Mouse (Mus musculus) megakaryocyte, adult 5-6 weeks (primary cell): Measurements from ENCODE around the gene Hoxa5. TPM values are rescaled to one million over a fixed set of nuclear protein-coding genes. Genes with fewer than 3 reads are reported as not detected.
A peak's percentile ranks its signal among the peaks of the same experiment; 100 is the strongest.

Source experiments
- ATAC-seq: 2 replicates; pipeline ENCODE4 v1.8.0; 2016; ENCODE audit warnings: mild to moderate bottlenecking, inconsistent platforms; ENCODE audit not compliant: poor library complexity, severe bottlenecking
- total RNA-seq, 2 experiments: library from RNA; stranded (forward) in 1 of 2; stranded (reverse) in 1 of 2; fragments of 153-499, 151-499 nt in 1 of 2; fragments of 221-1000, 200-1000 nt in 1 of 2; gene quantifications; 2 replicates each; pipeline versions ENCODE4 v1.2.3 to v1.2.4; 2015 to 2017

Gene Hoxa5
- total RNA-seq, 2 experiments from 2014 or later, result 0.13 to 0.18 TPM

DNA sequence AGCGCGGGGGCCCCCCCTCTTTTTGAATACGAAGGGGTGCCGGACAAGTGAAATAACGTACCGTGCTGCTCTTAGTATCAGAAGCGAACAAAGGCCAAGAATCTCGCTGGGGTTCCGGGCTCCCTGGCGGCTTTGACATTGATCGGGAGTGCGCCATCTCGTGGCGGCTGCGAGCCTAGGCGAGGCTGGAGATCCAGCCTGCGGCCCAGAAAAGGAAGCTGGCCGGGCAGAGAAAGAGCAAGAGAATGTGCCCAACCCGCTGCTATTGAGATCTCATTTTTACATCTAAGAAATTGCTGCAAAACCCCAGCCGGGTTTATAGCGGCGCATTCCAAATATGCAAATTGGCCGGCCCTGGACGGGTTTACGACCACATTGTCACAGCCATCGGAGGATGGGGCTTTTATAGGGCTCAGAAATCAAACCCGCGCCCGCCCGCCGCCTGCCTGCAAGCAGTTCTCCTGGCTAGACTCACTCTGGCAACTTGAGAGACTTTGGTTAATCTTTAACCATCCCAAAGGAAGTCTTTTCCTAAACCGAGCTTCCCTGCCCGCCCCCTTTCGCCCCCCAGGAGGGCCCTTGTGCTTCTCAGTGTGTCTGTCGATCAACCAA lies 36.1 kb upstream of the Hoxa5 start, which contains the start of gene Hoxa10:
Gene Hoxa10 (minus strand): TSS at position 466 of the 612 bp plus-strand sequence.
- peak; percentile 96 for ATAC-seq

DNA sequence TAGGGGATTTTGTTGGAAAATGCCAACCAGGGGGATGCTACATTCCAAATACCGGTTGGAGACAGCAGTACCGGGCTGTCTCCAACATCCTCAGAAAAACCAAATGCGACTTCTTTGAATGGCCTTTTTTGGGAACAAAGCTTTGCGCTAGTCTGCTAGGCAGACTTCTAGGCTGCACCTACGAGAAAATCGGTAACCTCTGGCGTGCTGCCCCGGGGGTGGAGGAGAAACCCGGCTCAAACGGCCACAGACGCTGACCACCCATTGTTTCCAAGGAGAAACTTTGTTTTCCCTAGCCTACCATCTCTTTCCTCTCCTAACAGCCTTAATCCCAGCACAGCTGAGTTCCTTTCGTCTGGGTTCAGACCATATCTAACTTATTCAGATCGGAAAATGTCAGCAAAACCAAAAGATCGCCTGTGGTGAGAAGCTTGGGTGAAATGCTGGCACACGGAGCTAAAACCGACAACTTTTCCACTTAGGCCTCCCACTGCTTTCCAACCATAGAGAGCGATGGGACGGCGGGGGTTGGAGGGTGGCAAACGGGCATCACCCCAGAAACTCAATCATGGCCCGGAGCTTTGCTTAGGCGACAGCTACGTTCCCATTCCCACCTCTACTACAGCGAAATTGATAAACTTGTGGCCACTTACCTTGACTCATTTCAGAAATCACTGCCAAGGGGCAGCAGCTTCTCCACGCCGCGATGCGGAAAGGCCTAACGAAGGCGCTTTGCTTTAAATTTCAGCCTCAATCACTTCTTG lies 35.4 kb upstream of the Hoxa5 start:
- no peak for ATAC-seq

DNA sequence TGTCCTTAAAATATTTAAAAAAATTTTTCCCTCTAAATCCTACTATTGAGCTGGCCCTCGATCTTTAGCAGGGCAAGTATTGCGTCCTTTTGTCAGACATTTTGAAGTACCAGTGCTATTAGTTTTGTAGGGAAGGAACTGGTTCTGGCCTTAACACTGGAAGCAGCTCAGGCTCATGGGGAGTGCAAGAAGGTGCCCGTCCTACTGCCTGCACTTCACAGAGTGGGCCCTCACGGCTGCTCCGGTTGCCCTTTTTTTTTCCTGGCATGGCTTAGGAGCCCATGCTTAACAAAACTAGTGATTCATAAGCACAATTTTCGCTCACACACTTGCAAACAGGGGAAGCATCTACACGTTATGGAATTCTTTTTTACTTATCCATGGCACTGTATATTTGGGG lies 34.6 kb upstream of the Hoxa5 start:
- ATAC-seq, result no peak

DNA sequence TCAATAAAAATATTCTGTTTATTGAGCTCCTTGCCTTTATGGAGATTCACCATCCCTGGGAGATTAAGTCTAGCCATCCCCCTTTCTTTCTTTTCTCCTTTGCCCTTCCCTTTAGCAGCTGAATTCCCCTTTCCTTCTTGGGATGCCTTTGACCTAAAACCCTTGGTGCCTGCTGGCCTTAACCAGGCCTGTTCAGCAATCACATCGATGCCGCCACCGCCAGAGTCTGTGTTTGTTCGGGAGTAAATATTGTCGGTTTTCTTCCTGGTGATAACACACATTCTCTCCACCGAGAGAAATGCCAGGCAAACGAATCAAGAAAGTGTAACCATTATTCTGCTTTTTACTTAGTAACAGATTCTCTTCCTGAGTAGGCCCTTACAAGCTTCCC lies 33.8 kb upstream of the Hoxa5 start:
- no peak for ATAC-seq

DNA sequence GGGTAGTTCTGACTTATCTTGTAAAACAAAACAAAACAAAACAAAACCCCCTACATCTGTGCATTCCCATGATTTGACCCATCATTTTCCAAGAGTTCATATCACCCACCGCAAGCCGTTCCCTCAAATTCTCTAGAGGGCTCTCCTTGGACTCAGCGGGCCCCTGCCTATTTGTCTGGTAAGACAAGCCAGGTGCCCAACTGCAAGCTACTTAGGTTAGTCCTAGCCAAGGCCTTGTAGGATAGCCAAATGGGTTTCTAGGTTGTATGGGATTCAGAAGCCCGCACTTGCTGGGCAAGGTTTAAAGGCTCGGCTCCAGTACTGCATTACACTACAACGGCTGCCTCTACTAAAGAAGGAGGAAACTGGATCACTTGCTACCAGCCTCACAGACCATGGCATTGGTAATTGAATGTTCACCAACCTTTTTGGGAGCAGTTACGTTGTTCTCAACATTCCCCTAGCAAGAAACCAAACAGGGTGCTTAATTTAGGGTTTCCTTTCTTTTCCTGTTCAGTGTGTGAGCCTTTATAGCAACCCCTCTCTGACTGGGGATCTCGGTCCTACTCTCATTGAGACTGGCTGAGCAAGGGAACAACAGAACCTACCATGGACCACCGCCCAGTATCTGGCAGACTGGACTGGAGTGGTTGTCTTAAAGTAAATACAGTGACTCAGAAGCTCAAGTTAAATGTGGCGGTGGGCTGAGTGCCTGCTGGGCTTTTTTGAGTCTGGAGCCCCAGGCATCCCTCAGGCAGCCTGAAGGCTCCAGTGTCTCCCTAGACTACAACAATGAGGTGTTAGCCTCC lies 33.2 kb upstream of the Hoxa5 start:
- no peak for ATAC-seq

DNA sequence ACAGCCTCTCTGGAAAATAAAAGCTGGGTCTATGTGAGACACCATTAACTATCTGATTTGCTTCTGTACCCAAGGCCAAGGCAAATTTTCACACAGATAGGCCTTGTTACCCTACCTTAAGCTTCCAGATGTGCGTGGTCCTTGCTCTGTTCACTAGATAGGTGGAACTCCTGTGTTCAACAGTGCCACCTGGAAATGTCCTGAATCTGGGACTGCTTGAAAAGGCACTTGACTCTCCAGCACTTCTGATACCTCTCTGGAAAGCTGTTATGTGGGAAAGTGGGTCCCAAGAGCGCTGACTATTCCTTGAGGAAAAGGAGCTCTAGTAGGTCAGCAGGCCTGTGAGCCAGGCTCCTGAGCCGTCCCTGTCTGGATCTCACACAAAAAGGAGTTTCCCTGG lies 32.4 kb upstream of the Hoxa5 start:
- no peak for ATAC-seq

DNA sequence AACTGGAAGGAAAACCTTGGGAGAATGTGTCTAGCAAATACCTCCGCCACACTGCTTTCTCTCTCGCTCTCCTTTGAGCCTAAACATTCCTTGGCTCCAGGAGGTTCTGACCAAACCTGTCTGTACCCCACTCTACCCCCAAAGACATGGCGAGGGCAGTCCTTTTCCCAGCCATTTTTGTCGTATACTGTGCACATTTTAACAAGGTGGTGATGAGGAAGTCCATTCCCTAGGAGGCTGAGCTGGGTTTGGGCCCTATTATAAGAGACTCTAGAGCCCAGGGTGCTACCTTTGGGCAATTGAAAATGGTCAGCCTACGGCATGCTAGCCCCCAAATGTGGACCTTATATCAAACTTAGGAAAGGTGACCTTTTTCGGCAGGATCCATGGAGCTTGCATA lies 31.5 kb upstream of the Hoxa5 start:
- no peak for ATAC-seq

DNA sequence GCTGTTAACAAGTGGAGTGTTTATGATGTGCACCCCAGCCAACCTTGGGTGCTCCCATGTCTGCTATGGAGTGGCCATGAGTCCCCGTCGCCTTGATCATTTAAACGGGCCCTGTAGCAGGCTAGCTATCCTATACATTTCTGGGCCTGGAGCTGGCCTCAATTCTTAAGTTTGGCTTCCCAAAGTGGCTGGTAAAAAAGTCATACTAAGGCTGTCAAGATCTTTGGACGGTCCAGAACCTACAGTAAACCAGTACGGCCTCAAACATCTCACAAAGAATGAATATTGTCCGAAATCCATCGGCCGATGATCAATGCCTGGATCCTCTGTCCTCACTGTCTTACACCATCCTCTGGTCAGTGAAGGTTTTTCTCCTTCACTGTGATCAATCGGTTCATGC lies 30.9 kb upstream of the Hoxa5 start:
- no peak for ATAC-seq

DNA sequence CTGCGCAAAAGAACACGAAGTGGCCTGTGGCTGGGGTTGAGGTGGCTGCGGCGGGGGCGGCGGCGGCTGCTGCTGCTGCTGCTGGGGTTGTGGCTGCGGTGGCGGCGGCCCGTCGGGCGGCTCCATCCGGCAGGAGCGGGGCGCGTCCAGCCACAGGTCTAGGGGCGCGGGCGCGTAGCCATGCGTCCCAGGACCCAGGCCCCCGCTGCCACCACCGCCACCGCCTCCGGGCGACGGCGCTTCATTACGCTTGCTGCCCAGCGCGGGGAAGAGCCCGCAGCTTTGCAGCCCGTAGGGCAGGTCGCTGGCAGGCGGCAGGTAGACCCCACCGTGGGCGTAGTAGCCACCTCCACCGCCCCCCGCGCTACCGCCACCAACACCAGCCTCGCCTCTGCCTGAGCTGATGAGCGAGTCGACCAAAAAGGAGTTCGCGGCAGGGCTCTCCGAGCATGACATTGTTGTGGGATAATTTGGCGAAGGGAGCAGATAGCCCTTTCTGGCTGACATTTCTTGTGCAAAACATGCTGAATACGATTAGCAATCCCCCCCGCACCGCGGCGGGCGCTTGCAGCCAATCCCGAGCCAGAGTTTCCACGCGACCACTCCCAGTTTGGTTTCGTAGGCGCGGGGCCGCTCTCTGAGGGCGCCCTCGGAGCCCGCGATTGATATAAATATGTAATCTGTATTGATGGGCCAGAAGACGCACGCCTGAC lies 30.2 kb upstream of the Hoxa5 start:
- no peak for ATAC-seq

DNA sequence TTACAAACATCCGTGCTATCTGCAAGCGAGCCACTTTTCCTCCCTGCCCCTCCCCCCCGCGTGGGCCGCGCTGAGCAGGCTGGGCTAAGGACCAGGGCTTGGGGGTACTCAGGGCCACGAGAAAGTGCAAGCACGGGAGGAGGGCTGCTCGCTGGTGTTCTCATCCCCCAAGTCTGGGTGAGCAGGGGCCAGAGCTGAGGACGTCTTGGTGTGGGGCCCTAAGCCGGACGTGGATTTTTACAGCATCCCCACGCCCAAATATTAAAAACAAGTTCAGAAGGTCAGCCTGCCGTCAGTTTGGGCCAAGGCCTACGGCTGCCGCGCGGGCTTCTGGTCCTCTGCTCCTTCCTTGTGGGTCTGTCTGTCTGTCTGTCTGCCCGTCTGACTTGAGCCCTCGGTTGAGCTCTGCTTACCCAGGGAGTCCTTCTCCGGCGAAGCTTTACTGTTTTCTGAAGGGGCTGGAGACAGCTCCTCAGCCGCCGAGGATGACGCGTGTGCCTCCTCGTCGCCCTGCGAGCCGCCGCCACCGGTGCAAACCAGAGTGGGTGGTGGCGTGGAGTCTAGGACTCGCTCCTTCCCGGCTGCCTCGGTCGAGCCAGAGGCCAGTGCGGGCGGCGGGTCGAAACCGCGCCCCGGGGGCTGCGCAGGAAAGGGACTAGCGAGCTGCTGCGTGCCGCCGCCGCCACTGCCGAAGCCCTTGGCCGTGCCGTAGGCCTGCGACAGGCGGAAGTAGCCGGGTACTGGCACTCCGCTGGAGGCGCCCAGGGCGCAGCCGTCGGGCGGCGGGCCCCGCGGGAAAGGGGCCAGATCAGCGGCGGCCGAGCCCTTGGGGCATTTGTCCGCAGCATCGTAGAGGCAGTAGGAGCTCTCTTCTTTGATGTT lies 29.4 kb upstream of the Hoxa5 start:
- peak; percentile 39; the same call in 1 of the 2 replicates for ATAC-seq

DNA sequence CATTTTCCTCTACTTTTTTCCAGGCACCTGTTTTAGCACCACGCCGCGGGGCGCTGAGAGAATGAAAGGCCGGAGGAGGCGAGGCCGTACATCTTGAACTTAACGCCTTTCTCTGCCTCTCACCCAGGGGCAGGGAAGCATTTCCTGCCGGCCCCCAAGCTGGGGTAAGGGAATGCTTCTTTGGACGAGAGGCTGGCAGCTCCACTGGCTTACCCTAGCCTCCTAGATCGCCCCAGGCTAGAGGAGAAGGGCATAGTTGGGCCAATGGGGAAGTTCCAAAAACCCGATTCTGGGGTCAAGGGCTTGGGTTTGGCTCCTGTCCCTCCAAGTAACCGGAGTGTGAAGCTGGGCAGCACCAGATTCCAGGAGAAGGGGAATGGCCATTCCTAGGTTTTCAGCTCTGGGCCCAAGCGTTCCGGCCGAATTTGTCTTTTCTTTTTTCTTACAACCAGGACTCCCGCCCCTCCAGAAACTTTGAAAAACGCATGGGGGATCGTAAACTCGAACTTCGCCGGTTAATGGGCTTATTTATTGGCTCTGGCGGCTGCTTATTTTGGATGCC lies 28.7 kb upstream of the Hoxa5 start:
- no peak for ATAC-seq

DNA sequence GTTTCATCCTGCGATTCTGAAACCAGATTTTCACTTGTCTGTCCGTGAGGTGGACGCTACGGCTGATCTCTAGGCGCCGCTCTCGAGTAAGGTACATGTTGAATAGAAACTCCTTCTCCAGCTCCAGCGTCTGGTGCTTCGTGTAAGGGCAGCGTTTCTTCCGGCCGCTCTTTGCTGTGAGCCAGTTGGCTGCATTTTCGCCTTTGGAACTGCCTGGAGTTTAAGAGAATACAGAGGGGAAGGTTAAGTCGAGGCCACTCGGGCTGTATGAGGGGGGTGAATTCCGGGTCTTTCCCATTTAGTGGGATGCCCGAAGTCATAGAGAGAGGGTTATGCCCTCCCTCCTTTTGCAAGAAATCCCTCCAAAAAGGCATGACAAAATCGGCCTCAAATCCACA lies 28.2 kb upstream of the Hoxa5 start:
- no peak for ATAC-seq

DNA sequence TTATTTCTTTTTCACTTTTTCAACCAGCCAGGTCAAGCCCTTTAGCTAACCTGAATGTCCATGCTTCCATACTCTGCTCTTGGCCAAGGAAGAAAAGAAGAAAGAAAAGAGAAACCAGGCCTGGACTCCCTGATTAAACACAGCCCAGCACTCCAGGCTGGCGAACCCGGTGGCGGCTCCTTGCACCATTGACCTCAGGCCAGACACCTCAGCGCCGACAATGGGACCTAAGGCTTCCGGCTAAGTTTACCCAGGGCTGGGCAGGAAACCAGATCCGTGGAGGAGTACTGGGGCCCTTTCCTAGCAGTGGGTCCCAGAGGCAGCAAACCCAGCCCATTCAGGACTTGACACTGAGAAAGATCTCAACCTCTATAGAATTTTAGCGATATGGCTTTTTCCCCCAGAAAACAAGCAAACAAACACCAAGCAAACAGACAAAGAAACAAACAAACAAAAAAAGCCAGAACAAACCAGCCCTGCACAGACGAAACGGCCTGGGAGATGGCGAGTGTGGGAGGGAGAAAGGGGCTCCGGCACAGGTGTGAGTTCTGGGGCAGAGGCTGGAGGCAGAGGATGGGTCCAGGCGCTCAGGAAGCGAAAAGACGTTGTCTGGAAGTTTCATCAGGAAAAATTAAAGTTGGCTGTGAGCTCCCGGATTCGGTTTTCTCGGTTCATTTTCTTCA lies 27.6 kb upstream of the Hoxa5 start:
- no peak for ATAC-seq

DNA sequence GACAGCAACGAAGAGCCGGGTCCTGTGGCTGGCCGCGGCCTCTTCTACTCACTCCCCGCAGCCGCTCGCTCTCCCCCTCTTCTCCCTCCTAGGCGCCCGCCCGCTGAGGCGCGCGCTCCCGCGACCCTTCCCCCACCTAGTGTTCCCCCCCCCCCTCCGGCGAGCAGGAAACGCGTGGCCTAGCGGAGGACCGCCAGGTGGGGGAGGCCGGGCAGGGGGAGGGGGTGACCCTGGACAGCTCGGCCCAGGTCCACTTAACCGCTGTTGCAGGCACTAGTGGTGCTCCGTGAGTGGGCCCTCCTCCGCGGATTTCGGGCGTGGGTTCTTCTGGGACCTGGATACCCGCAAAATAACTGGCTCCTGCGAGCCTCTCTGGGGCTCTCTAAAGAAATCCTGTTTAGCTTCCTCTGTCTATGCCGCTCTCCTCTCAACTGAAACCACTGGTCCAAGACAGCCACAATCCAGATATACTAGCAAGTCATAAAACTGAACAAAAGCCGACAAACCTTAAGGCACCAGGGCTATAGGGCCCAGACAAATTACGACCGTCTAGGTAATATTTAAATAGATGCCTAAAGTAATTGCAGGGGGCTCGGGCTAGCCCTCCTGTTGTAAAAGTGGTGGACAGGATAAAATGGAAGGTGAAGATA lies 26.3 kb upstream of the Hoxa5 start, which contains the start of gene Hoxa9:
Gene Hoxa9 (minus strand): TSS at position 574 of the 650 bp plus-strand sequence.
- ATAC-seq, result no peak

DNA sequence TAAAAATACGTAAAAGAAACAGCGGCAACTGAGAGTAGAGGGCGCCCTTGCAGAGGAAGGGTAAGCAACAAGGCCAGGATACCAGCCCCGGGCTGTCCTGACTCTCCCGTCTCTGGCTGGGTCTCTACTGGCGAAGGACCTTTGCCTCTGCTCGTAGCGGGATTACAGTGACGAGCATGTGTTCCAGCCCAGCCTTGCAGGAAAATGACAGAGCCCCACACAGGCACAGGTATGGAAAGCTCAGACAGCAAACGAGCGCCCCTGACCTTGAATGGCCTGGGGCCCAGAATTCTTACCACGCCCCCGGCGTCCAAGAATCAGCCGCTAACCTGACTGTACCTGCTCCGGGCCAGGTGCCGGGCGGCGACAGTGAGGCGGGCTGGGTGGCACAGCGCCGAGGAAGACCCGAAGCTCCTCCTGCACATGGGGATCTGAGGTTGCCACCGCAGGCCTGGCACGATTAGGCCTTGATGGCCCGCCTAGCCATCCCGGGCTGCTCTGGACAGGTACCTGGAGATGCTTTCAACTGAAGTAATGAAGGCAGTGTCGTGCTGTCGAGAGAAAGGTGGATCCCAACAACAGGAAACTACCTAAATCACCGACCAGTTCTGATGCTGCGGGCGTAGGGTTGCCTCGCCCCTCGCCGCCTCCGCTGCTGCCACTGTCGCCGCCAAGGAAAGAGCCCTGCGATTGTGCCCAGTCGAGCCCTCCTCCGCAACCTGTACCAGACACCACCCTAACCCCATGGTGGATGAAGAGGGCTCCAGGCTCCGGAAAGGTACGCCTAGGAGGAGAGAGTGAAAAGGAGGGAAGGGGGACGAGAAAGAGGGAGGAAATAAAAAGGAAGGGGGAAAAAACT lies 25.4 kb upstream of the Hoxa5 start:
- ATAC-seq, result no peak

DNA sequence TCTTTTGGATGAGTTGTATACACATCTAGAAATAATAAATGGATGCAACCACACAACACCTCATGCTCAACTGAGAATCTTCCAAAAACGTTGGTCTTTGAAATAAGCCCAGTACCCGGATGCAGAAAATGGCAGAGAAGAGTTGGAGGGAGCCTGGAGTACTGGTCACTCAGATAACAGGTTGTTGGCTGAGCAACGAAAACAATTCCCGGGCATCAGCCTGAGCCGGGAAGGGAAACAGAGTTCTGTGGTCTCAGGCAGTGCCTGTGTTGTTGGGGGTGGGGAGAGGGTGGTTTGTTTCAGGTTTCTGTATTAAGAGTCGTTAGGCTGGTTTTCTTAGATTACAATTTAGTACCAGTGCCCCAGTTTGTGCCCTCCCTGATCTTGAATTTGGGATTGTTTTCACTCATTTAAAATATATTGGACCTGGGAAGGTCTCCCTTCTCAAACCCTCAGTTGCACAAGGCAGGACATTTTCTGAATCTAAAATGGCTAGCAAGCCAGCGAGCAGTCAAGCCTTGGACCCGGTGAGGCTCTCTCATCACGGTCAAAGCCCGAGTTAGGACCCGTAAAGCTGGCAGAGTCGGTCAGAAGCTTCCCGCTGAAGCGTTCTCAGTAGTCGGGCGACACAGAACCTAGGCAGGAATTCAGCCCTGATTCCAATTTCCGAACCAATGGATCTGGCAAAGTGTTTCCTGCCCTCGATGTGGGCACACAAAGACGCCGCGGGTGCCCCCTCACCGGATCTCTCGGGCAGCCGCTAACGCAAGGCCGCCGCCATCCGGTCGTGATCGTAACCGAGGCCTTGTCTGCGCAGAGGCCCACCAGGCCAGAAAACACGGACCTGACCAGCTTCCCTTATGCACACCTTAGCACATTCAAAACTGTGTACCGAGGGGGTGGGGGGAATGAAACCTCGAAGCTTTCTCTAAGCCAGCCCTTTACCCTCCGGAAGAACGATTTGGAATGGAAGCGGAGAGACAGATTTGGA lies 24.4 kb upstream of the Hoxa5 start:
- ATAC-seq, result 0 out of 2 replicates have a peak, but pooled peaks have one; percentile 17
